Mouse (Mus musculus) neural tube, embryonic 12.5 days (tissue): ENCODE measurements around the gene Cers5. TPM values are rescaled to one million over a fixed set of nuclear protein-coding genes. Genes with fewer than 3 reads are reported as not detected.
"Not testable (repeated sequence)": the region's sequence is repeated elsewhere in the genome, so short reads cannot be mapped to it uniquely, and the experiment has no call there.

Experiments
- ATAC-seq: fragments of 200-750 bp; cut with Nextera tagmentation; 2 replicates; pipeline ENCODE4 v1.8.0; 2017; ENCODE audit warnings: low read depth, mild to moderate bottlenecking, moderate TSS enrichment, moderate library complexity; ENCODE audit not compliant: low FRiP score
- H3K27ac ChIP-seq: fragments of 300-500 bp; sonication (generic); 2 replicates; pipeline ENCODE4 v1.5.1; 2016
- H3K27me3 ChIP-seq: fragments of 300-500 bp; sonication (generic); replicated peaks from 2 replicates; pipeline ENCODE4 v1.6.1; 2016; ENCODE audit warnings: mild to moderate bottlenecking
- H3K36me3 ChIP-seq: fragments of 300-500 bp; sonication (generic); 2 replicates; pipeline ENCODE4 v1.6.1; 2016; ENCODE audit warnings: mild to moderate bottlenecking
- H3K4me1 ChIP-seq: fragments of 300-500 bp; sonication (generic); 2 replicates; pipeline ENCODE4 v1.6.1; 2016
- H3K4me2 ChIP-seq: fragments of 300-500 bp; sonication (generic); replicated peaks from 2 replicates; pipeline ENCODE4 v1.6.1; 2016; ENCODE audit warnings: mild to moderate bottlenecking
- H3K4me3 ChIP-seq: fragments of 300-500 bp; sonication (generic); 2 replicates; pipeline ENCODE4 v1.5.1; 2016
- H3K9ac ChIP-seq: fragments of 300-500 bp; sonication (generic); 2 replicates; pipeline ENCODE4 v1.6.1; 2016; ENCODE audit warnings: mild to moderate bottlenecking
- H3K9me3 ChIP-seq: fragments of 300-500 bp; sonication (generic); 2 replicates; pipeline ENCODE4 v1.6.1; 2016; ENCODE audit warnings: mild to moderate bottlenecking
- WGBS: fragments of 180-500 bp; shearing (Covaris S2); methylation state at CpG from one replicate; pipeline ENCODE4 v1.1.7; 2016; 5-methylcytosine and 5-hydroxymethylcytosine counted together
- polyA plus RNA-seq: library from polyadenylated mRNA; unstranded; fragments of >200 nt; fragmentation: Nextera tagmentation; extraction: Ambion mirVana; gene quantifications from 2 replicates; pipeline ENCODE4 v1.2.1, GENCODE M21; 2016

Cers5 gene
- polyA plus RNA-seq, 1 experiment from 2014 or later: 65.6 TPM

DNA sequence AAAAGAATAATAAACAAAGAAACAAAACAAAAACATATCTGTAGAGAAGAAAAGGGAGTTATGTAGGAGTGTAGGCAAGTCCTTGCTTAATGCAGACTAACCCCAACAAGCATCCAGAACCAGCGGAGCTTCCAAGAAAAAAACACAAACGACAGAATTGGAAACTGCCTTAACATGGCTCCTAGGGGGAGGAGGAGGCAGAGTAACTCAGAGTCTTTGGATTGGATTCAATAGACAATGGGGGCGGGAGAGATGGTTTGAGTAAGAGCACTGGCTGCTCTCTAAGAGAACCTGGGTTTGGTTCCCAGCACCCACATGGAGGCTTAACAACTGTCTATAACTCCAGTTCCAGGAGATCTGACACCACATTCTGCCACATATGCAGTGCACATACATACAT is 41.0 kb downstream of the Cers5 start:
- no peak for ATAC-seq
- H3K27ac ChIP-seq: no peak overlapping the region
- 91% methylated on average over 3 of the region's 3 CpGs for WGBS
- H3K9me3 ChIP-seq: no peaks in the 10 kb centered on the region
- H3K4me3 ChIP-seq: no peak overlapping the region
- peaks cover 61% of the 10 kb centered on the region for H3K36me3 ChIP-seq
- H3K4me2 ChIP-seq: no peak overlapping the region
- no peak overlapping the region for H3K9ac ChIP-seq
- H3K4me1 ChIP-seq: 0 out of 2 replicates have a peak, but pooled peaks cover under 1% of the 10 kb centered on the region
- H3K27me3 ChIP-seq: no peaks in the 10 kb centered on the region

- peaks cover 56% of the 10 kb centered on the region for H3K36me3 ChIP-seq
- H3K27ac ChIP-seq: no peak overlapping the region
- H3K9ac ChIP-seq: no peak overlapping the region
- 88% methylated on average over 2 of the region's 2 CpGs for WGBS
- peaks cover 5% of the 10 kb centered on the region; the same call in 1 of the 2 replicates for H3K4me1 ChIP-seq
- H3K4me3 ChIP-seq: no peak overlapping the region
- ATAC-seq: no peak
- no peaks in the 10 kb centered on the region for H3K9me3 ChIP-seq
- H3K4me2 ChIP-seq: no peak overlapping the region
- H3K27me3 ChIP-seq: no peaks in the 10 kb centered on the region
Measured at GRCm38 (mm10) chr15:99731167-99731566, 41.5 kb downstream of the Cers5 start.

DNA sequence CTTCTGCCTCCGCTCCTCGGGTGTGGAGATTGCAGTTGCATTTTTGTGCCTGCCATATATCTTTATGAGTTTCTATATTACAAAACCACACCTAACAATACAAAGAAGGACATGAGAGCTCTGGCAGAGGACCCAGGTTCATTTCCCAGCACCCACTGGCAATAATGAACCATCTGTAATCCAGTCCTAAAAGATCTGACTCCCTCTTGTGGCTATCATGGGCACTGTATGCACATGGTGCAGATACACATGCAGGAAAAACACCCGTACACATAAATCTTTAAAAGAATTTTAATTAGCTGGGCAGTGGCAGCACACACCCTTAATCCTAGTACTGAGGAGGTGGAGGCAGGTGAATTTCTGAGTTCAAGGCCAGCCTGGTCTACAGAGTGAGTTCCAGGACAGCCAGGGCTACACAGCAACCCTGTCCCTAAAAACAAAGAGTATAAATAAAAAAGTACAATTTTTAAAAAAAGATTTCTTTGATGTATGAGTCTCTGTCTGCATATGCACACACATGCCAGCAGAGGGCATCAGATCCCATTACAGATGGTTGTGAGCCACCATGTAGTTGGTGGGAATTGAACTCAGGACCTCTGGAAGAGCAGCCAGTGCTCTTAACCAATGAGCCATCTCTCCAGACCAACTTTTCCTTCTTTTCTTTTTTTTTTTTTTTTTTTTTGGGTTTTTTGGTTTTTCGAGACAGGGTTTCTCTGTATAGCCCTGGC is 43.5 kb downstream of the Cers5 start:
- Histone ChIP-seq H3K9ac (no peak overlapping the region), H3K27me3 (no peaks in the 10 kb centered on the region), H3K4me1 (peaks cover 15% of the 10 kb centered on the region), H3K36me3 (peaks cover 37% of the 10 kb centered on the region), H3K27ac (no peak overlapping the region), H3K9me3 (no peaks in the 10 kb centered on the region), H3K4me2 (no peak overlapping the region), H3K4me3 (no peak overlapping the region)
- ATAC-seq: no peak
- 97% methylated on average over 4 of the region's 4 CpGs for WGBS

DNA sequence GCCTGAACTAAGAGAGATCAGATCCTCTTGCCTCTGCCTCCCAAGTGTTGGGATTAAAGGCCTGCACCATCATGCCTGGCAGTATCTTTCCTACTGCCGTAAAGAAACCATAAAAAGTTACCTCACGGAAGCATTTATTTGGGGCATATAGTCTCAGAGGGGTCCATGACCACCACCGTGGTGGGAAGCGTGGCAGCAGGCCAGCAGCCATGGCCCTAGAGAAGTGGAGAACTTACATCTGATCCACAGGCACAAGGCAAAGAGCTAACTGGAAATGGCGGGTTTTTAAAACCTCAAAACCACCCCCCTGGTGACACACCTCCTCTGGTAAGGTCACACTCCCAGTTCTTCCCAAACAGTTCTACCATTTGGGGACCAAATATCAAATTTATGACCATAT is 44.5 kb downstream of the Cers5 start:
- Histone ChIP-seq H3K9ac (no peak overlapping the region), H3K27ac (no peak overlapping the region), H3K4me2 (no peak overlapping the region), H3K27me3 (no peaks in the 10 kb centered on the region), H3K36me3 (peaks cover 37% of the 10 kb centered on the region), H3K4me1 (peaks cover 25% of the 10 kb centered on the region), H3K9me3 (no peaks in the 10 kb centered on the region), H3K4me3 (no peak overlapping the region)
- WGBS: 95% methylated on average over 5 of the region's 5 CpGs
- no peak for ATAC-seq

DNA sequence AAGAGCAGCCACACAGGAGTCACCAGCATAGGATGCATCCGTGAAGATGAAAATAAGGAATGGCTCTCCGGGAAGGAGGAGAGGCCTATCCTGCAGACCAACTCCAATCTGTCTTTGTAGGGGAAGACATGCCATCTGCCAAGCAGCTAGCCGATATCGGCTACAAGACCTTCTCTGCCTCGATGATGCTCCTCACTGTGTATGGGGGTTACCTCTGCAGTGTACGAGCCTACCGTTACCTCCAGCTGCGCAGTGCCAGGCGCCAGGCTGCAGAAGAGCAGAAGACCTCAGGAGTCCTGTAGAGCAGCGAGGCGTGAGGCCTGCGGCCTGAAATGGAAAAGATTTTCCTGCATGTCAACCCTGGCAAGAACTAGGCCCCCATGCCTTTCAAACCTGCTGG is 45.2 kb downstream of the Cers5 start:
- Histone ChIP-seq H3K9me3 (no peaks in the 10 kb centered on the region), H3K36me3 (peaks cover 37% of the 10 kb centered on the region), H3K4me1 (peaks cover 30% of the 10 kb centered on the region), H3K4me3 (no peak overlapping the region), H3K27me3 (no peaks in the 10 kb centered on the region), H3K9ac (no peak overlapping the region), H3K4me2 (no peak overlapping the region), H3K27ac (no peak overlapping the region)
- ATAC-seq: no peak
- 97% methylated on average over 12 of the region's 12 CpGs for WGBS

DNA sequence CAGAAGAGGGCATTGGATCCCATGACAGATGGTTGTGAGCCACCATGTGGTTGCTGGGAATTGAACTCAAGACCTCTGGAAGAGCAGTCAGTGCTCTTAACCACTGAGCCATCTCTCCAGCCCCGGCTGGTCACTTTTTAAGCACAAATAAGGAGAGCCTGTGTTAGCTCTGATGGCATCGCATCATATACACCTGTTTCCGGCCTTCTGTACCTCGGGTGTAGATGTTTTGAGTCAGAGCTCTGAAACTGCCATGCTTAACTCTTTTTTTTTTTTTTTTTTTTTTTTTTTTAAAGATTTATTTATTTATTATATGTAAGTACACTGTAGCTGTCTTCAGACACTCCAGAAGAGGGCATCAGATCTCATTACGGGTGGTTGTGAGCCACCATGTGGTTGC is 45.6 kb downstream of the Cers5 start:
- not testable (repeated sequence) for H3K9ac ChIP-seq, H3K27me3 ChIP-seq, ATAC-seq, H3K9me3 ChIP-seq, H3K27ac ChIP-seq, H3K4me3 ChIP-seq
- 0 out of 2 replicates have a peak overlapping the region, but pooled peaks have one; percentile 90 for H3K4me2 ChIP-seq
- H3K36me3 ChIP-seq: peaks cover 35% of the 10 kb centered on the region
- 93% methylated on average over 4 of the region's 5 CpGs for WGBS
- peaks cover 30% of the 10 kb centered on the region for H3K4me1 ChIP-seq

DNA sequence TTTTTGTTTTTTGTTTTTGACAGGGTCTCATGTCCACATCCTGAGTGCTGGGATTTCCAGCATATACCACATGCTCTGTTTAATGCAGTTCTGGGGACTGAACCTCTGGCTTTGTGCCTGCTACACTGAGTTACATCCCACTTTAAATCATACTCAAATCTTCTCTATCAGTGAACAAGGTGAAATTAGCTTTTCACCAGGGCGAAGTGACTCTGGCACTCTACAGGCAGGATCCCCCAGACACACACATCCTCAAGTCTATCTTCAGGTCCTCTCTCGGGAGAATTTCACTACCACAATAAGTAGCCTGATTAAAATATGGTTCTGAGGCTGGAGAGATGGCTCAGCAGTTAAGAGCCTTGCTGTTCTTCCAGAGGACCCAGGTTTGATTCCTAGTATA is 46.1 kb downstream of the Cers5 start:
- ATAC-seq: no peak

GRCm38 (mm10) chr15:99725341-99726155 is 47.1 kb downstream of the Cers5 start, which contains the start of gene Cox14:
TSS of gene Cox14 (plus strand) at chr15:99725618.
- H3K9me3 ChIP-seq: no peaks in the 10 kb centered on the region
- H3K9ac ChIP-seq: peak within 1 kb of the TSS; percentile 95
- H3K36me3 ChIP-seq: peaks cover 43% of the 10 kb centered on the region
- peak within 1 kb of the TSS; percentile 94 for H3K4me3 ChIP-seq
- H3K4me1 ChIP-seq: peaks cover 30% of the 10 kb centered on the region
- 1% methylated on average over 68 of the region's 68 CpGs for WGBS
- H3K27ac ChIP-seq: peak within 1 kb of the TSS; percentile 86
- no peaks in the 10 kb centered on the region for H3K27me3 ChIP-seq
- ATAC-seq: peak; percentile 92
- peak within 1 kb of the TSS; percentile 90 for H3K4me2 ChIP-seq

More for the DNA sequence above, 46.1 kb downstream of the Cers5 start:
- Histone ChIP-seq H3K9me3 (no peaks in the 10 kb centered on the region), H3K36me3 (peaks cover 33% of the 10 kb centered on the region), H3K4me1 (peaks cover 30% of the 10 kb centered on the region), H3K9ac (peak overlapping the region; percentile 95), H3K4me2 (peak overlapping the region; percentile 90), H3K27ac (no peak overlapping the region), H3K27me3 (no peaks in the 10 kb centered on the region), H3K4me3 (peak overlapping the region; percentile 94)
- 79% methylated on average over 2 of the region's 2 CpGs for WGBS

DNA sequence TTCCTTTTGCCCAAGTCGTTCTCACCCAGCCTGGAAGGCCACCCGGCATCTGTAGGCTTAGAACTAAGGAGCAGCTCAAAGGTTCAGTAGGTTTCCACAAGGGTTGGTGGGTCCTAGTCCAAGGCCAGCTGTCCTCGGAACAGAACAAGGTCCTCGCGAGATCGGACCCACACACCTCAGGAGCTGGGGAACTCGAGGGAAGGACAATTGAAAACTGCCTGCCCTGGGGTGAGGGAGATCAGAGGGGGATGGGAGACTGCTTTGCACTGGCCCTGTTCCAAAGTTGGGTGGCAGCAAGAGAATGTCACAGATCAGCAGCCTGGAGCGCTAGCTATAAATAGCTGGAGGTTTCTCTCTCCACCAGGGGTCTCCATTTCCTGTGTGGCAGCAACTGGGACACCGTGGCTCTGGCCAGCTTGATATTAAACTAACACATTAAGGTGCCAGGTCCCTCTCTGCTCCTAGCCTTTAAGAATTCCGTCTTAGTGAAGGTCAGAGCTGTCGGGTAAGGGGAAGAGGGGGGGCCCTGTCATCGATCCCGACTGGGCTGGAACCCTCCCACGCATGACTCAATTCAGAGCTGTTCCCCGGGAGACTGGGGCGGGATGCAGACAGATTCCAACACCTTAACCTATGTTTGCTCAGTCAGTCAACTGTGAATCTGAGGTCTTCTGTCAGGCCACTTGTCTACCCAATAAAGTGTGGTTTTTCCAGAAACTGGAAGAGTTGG is 48.2 kb downstream of the Cers5 start:
- peak overlapping the region; percentile 90 for H3K4me2 ChIP-seq
- H3K9ac ChIP-seq: no peak overlapping the region
- ATAC-seq: peak; percentile 21
- H3K4me1 ChIP-seq: peaks cover 30% of the 10 kb centered on the region
- WGBS: 13% methylated on average over 16 of the region's 16 CpGs
- no peaks in the 10 kb centered on the region for H3K27me3 ChIP-seq
- H3K4me3 ChIP-seq: peak overlapping the region; percentile 27; the same call in 1 of the 2 replicates
- peaks cover 52% of the 10 kb centered on the region for H3K36me3 ChIP-seq
- H3K27ac ChIP-seq: peak overlapping the region; percentile 7; the same call in 1 of the 2 replicates
- no peaks in the 10 kb centered on the region for H3K9me3 ChIP-seq

- peaks cover 47% of the 10 kb centered on the region for H3K36me3 ChIP-seq
- no peak overlapping the region for H3K4me3 ChIP-seq
- peaks cover 30% of the 10 kb centered on the region for H3K4me1 ChIP-seq
- H3K9ac ChIP-seq: peak overlapping the region; percentile 17; the same call in 1 of the 2 replicates
- peak overlapping the region; percentile 90 for H3K4me2 ChIP-seq
- 21% methylated on average over 11 of the region's 11 CpGs for WGBS
- no peaks in the 10 kb centered on the region for H3K9me3 ChIP-seq
- H3K27me3 ChIP-seq: no peaks in the 10 kb centered on the region
- no peak for ATAC-seq
- H3K27ac ChIP-seq: peak overlapping the region; percentile 26; the same call in 1 of the 2 replicates
Measured at GRCm38 (mm10) chr15:99723515-99724291, 49.0 kb downstream of the Cers5 start.

DNA sequence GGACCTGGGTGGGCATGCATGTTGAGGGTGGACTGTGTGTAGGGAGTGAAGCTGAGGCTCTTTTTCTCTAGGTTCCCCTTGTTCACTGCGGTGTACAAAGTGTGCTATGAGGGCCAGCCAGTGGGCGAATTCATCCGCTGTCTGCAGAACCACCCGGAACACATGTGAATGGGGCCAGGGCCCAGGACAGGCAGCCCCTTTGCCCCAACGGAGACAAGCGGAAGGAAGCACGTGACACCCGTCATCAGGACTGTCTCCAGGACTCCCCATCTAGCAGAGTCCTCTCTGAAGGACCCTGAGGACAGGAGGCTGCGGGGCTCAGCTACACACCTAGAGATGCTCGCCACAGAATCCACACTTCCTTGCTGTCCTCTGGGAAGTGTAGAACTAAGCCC is 49.6 kb downstream of the Cers5 start:
- H3K9me3 ChIP-seq: no peaks in the 10 kb centered on the region
- H3K9ac ChIP-seq: no peak overlapping the region
- no peak overlapping the region for H3K4me2 ChIP-seq
- H3K27me3 ChIP-seq: no peaks in the 10 kb centered on the region
- WGBS: 62% methylated on average over 10 of the region's 10 CpGs
- ATAC-seq: no peak
- H3K4me3 ChIP-seq: no peak overlapping the region
- peaks cover 47% of the 10 kb centered on the region for H3K36me3 ChIP-seq
- peaks cover 30% of the 10 kb centered on the region for H3K4me1 ChIP-seq
- H3K27ac ChIP-seq: 0 out of 2 replicates have a peak overlapping the region, but pooled peaks have one; percentile 26
